Mouse (Mus musculus) embryo, embryonic 9.5 days (tissue): Measurements from ENCODE around the gene Tmtc2.

ENCODE experiments used
- DNase-seq: peaks from one replicate; pipeline ENCODE4 v3.0.0-alpha.2; 2017; ENCODE audit errors: extremely low spot score

Tmtc2 gene

DNA sequence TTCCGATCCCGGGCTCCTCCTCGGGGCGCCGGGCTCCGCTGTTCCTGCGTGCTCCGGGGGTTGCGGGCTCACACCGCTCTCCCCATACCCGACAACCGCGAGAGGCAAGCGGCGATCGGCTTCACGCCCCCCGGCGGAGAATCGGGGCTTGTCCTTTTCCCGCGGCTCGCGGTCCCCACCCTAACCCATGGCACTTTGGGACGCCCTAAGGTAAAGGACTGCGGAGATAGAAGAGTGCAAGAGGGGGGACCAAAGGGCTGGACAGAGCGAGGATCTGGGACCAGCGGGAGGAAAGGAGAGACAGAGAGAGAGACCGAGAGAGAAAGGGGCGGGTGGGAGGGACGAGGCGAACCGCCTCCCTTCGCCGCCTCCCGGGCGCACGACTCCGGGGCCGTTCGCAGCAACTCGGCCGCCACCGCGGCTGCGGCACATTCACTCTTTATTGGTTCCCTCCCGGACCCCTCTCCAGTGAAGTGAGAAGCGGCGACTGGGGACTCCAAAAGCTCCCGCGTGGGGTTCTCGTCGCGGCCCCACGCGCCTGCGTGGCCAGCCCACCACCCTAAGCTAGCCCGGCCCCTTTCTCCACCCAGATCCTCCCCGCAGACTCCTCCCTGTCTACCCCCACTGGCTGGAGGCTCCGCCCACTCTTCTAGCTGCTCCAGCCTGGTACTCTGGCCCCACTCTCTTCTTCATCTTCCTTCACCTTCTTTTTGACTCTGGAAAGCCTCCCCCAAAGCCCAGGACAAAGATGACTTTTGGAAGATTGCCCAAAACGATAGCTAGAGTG is at the start of gene Tmtc2:
Gene Tmtc2, minus strand, starts transcription at position 544 of the 787 bp plus-strand sequence.
- peak; percentile 90 for DNase-seq

DNA sequence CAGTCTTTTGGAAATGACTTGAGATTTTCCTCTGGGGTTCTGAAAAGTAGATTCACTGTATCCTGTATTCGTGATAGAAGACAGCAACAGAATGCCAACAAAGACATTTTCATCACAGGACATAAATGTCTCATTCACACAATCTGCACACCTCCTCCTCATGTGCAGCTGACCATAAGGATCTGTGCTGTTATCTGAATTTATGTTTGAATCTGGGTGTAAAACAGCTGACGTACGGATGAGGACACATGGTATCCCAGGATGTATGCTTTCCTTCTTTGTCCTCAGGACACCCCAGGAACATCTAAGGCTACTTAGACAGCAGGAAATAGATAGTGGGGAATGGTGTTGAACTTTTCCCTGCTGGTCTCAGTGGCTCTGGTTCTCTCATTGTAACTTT is 37.9 kb upstream of the Tmtc2 start:
- DNase-seq: no peak

DNA sequence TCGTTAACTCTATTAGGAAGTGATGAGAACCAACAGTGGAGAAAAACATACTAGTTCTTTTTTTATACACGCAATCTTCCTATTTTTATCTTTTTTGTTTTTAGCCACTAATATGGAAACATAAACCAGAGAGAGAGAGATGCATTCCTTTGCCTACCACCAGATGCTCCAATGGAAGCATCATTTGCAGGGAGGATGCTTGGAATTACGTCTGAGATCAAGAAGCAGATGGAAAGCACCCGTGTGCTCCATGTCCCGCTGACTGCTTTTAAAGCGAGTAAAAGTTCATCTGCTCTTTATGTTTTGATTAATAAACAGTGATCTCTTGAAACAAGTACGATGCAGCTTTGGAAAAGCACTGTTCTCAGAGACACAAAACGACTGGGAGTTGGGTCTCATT is 24.6 kb upstream of the Tmtc2 start:
- DNase-seq: no peak

DNA sequence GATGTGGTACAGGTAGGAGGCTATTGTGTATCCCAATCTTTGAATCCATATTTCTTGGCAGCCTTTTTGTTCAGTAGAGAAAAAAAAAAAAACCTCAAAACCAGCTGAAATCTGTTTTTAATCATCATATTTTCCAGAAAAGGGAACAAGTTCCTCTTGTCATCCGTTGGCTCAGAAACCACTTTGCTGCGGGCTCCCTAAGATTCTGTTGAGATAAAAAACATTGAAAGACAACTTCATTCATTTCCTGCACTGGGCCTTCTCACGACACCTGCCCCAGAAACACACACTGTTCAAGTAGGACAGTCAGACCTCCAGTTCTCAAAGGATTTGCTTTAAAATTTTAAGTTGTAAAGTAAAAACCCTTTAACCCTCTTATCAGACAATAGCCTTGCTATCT is 23.0 kb upstream of the Tmtc2 start:
- DNase-seq: no peak

DNA sequence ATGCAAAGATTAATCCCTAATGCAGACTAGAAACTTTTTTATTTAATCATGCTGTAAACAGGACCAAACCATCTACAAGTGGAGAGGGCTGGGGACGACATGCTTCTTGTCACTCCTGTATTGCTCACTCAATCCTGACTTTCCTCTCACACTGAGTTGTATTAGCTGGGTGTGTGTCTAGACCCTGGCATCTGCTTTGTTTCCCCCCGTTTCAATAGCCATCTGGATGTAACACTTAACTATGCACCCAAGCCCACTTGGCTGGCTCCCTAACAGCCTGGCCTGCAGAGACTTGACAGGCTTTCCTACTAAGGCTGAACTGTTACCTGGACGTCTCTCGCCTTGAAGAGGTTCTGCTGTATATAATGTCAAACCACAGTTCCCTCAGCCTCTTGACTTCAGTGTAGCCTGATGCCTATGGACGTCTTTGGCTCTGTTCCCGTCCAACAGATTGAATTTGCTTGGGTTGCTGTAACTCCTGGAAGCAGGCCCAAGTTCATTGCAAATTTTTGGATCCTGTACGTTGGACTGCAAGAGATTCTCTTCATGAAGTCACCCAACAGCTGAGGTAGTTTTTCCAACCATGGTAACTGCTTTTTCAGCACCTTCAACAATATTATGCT is 21.3 kb upstream of the Tmtc2 start:
- no peak for DNase-seq

DNA sequence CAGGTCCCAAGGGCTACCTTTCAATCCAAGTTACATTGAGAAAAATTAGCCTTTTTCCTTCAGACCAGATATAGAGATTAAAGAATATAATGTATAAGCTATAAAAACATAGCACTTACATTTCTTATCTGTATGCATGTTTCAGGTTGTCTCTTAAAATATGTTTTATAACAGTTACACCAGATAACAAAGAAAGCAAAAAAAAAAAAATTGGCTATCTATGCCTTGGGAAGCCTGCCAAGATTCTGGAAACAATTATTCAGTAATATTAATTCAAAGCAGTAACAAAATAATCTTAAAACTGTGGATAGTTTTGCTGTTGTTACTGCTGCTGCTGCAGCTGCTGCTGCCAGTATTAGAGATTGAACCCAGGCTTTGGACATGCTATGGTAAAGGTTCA is 13.9 kb upstream of the Tmtc2 start:
- DNase-seq: no peak

DNA sequence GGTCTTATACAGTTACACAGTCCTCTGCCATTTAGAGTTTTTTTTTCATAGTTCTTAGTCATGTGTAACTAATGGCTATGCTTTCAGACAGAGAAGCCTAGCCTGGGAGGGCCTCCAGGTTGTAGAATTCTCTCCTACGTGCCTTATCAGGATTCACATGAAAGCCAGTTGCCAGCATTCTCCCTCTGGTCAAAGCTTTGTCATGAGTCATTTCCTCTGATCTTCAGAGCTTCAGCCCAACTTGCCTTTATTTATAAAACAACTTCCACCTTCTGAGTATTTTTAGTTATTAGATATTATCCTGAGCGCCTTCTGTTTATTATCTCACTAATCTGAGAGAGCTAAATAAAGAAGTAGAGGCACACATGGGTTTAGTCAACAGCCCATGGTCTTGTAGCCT is 5.1 kb upstream of the Tmtc2 start:
- no peak for DNase-seq

DNA sequence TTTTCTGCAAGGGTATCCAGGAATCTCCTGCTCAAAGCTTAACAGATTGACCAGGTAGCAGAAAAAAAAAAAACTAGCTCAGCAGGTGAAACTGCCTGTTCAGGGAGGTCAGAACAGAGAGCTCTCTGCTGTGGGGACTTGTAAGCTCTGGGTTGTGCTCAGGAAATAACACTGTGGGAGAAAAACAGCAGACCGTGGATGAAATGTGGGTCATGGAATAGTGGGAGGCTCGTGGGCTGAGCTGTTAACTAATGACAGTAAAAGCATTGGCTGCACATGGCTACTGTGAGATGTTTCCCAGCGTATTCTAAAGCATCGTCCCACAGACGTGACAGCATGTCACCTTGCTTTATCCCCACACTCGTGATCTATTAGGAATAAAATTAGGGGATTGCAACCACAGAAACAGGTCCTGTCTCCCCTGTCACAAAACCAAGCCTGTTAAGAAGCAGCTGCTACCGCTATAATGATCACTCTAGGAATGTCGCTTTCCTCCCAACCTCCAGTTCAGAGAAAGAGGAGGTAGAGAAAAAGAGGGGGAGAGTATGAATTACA is 4.1 kb upstream of the Tmtc2 start:
- no peak for DNase-seq

DNA sequence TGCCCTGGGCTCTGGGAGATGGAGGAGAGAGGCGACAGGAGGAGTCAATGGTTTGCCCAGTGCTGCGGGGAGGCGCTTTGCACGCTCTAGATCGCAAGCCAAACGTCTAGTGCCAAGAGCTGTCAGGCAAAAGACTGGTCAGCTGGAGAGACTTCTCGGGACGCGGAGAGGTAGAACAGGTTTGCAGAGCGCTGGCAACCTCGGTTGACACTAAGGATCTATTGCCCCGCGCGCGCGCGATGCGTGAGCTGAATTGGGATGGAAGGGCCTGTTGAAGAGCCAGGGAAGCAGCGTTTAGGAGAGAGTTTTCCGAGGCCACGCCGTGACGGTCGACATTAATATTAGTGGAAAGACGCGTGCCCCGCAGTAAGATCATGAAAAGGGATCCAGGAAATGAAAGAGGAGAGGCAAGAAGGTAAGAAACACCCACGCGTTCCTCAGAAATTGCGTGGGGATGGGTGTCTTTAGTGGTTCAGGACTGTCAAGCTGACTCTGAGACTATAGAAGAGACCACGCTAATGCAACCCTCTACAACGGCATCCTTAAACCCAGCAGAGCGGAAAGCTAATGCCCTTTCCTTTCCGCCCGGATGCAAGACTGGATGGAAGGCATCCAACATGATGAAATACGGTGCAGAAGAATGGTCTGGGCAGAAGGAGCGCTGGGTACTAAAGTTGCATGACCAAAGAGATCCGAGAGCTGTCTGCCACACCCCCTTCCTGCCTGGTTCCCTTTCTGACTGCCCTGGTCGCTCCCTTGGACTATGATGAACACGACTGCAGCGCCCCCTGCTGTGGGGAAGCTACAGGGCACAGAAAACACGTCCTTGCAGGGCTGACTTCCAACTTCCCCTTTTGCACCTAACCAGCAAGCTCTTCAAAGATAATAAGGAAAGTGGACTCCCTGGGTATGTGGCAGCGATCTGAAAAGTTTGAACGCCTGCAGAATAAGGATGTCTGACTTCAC is 727 bp upstream of the Tmtc2 start:
- DNase-seq: peak; percentile 95

DNA sequence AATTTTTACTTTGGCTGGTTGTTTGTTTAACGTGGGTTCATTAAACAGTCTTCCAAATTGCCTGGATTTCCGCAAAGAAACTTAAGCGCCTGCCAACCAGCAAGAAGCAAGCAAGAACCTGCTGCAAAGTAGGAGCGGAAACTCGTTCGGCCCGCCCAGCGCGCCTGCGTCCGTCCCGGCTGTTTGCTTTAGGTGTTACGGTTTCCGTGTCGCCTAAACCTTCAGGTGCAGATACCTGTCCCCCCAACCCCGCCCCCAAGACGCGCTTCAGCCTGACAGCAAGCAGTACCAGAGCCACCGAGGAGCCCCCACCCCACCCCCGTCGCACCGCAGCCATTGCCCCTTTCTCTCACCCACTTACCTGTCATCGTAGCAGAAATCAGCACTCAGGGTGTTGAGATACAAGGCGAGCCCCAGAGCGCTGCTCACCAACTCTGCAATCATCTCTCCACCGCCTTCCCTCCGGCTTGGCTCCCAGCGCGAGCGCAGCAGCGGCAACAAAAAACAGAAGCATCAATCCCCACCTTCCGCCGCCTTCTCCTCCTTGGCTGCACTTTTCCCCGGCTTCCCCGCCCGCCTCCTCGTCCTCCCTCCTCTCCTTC is 844 bp downstream of the Tmtc2 start:
- peak; percentile 42 for DNase-seq

DNA sequence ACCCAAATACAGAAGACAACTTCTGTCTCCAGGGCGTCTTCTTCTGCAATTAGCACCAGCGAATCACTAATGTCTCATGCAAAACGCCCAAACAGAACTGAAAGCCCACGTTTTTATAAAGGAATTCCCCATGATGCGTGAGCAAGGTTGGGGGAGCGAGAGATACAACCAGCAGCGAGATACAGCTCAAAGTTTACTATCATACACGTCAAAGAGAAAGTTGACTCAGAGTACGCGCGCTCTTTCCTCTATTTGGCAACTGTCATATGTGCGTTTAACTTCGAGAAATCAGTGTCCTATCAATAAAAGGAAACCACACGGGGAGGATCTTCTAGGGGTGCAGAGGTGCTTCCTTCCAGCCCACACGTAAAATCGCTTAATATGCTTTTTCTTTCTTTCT is 1.4 kb downstream of the Tmtc2 start:
- no peak for DNase-seq

DNA sequence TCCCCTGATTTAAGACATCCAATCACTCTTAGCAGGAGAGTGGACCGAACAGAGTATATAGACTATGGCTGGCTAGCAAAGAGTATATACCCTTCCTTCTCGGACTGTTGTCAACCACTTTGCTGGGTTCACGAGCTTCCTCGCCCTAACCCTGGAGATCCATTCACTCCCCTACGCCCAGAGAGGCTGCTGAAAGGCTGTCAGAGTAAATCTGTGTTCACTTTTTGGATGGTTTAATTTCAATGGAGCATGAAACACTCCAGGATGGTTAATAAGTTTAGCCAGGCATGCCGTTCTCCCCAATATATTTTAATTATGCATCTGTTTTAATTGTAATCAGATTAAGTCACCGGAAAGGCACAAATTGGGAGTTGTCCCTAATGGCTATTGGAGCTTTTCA is 1.9 kb downstream of the Tmtc2 start:
- DNase-seq: no peak

DNA sequence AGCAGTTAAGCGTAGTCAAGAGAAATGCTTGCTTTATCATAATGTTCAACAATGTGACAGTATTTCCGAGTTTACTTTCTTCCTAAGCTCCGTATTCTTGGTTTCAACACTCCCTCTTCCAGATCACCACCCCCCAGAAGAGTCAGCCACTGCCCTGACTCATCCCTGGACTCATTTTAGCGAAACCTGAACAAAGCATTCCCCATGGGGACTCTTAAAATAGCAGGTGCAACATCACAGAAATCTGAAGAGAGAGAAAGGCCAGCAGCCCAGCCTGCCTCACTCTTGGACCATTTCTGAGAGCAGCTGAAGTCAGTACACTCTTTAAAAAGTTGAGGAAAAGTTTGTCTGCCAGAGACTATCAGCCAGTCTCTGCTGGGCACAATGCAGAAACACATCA is 2.4 kb downstream of the Tmtc2 start:
- no peak for DNase-seq

DNA sequence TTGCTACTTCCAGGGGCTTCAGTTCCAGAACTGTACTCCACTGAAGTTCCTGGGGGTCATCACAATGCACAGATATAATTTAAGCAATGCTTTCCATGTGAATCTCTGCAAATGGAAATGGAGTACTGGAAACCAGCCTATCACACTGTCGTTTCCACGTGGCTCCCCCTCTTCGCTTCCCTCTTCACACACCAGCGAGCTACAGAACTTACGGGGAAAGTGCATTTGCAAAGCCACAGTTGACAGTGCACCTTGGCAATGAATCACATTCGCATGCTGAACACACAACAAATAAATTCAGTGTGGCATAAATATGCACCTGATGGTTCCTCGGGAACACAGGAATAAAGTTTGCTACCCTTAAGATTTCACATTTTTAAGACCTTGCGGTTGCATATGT is 3.2 kb downstream of the Tmtc2 start:
- no peak for DNase-seq

DNA sequence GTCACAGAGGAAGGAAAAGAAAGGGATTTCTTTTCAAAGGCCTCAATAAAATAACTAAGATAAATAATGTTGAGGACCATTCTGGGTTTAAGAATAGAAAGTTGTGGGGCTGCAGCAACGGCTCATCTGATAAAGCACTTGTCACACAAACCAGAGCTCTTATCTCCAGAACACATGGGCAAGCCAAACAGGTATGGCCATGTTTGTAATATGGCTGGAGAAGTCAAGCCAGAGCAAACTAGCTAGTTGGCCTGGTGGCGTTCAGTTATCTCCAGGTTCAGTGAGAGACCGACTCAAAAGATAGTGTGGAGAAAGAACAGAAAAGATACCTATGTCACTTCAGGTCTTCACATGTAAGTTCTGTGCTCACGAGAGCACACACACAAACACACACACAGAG is 4.7 kb downstream of the Tmtc2 start:
- DNase-seq: no peak

DNA sequence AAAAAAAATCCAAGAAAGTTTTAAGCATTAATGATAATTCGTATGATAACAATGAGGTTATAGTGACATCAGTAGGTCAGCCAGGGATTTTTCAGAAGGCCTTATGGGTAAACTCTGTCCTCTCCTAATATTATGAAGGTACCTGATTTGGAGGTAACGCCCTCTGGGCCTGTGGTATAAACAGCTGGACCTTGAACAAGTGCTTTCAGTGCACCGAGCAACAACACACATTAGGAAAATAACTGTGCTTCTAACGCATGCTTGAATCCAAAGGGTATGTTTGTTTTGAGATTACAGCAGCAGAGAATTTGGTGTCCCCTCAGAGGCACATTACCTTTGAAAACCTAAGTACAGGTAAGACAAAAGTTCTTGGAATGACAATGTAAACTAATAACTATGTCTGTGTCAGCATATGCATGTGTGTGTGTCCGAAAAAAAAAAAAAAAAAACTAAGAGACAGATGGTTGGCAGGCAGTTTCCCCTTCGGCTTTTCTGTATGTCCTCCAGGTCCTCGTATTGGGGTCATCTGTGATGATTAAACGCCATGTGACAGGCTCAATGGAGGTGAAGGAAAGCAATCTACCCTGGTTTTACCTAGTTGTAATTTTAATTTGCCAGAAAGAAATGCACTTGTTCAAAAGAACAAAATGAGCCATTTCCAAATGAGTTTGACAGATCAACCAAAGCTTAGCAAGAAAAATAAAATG is 6.3 kb downstream of the Tmtc2 start:
- DNase-seq: no peak

DNA sequence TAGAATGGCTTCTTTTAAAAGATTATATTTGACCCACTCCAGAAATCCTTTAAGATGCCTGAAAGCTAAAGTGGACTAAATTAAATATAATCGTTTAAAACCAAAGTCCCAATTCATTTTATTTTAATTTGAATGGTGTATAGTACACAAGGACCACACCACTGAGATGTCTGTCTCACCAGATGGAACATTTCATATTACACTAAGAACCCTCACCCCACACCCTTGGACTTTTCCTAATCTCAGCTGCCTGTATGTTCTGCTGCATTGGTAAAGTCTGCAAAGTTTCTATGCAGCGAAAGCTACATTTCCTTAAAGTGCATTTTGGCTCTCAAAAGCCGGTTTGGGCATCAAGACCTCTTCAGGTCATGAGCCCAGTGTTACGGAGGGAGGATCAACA is 12.7 kb downstream of the Tmtc2 start:
- no peak for DNase-seq

DNA sequence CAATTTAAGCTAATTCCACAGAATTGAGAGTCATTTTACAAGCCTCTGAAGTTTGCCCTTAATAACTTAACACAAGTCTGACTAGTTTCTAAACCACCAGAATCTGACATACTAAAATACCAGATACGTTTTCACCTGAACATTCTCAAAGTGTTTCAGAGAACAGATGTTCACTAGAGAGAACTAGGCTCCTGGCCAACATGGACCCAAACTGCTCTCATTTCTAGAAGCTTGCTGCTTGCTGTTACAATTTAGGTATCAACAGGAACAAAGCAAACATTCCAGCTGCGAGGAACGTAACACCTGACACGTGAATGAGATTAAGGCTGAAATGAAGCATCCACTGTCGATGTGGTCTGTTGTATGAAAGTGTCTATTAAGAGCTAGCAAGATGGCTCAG is 16.7 kb downstream of the Tmtc2 start:
- no peak for DNase-seq

DNA sequence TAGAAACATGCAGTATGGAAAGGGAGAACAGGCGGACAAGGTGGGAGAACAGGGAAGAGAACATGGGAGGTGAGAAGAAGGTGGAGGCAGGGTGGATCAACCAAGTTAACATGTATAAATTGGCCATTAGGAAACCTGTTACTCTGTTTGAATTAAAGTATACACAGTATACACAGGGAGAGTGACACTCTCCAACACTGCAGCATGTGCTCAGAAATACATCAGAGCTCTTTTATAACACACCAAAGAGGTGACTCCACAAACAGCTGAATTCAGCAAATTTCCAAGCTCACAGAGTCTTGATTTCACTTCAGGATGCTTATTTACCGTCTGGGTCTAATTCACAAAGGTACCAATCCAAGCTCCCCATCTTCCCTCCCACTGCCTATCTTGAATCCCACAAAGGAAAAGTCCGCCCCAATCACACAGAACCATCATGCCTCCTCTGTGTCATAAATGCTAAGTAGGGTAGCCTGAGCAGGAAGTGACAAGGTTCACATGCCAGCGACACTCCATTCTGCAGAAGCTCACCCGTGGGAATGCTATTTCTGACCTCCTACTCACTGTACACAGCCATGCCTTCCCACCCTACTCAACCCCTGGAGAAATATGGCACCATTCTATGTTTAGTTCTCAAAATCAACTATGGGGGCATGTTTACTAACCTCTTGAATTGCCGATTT is 17.2 kb downstream of the Tmtc2 start:
- DNase-seq: no peak

DNA sequence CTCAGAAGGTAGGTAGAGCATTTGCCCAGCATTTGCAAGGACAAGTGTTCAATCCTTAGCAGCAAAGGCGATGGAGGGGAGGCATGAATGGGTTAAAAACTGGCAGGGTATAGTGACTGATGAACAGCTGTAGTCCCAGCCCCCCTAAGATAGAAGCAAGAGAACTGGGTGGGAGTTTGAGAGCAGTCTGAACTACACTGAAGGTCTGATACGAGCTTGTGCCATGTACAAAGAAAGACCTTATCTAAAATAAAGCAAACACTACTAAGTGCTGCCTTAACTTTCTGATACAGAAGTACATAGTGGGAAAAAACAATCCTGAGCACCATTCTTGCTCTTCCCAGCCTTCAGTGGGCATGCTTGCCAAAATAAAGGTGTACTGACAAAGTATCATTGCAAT is 20.1 kb downstream of the Tmtc2 start:
- no peak for DNase-seq

DNA sequence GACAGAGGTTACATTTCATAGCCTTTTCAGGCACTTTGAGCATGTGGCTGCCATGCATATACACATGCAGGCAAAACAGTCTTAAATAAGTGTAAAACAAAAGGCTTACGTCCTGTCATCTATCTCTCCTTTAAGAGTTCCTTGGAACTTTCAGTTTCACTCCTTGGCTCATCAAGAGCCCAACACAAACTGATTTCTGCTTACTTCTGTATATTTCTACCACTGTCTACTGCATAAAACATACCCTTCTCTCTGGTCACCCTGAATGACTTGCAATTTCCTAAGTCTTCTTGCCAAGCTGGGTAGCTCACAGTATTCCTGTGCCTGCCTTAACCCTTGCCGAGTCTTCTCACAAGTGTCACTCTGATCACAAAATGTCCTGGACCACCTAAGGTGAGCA is 26.2 kb downstream of the Tmtc2 start:
- DNase-seq: no peak
